Mouse (Mus musculus): ENCODE measurements around the gene Prickle4.

- TF ChIP-seq CTCF (IDR thresholded peaks at IDR 0.05; ENCODE audit: extremely low read depth, insufficient read length, insufficient replicate concordance, low read depth, low read length) (no peak), POLR2A (IDR thresholded peaks at IDR 0.05; ENCODE audit: low read depth, low read length) (no peak)
Observed at GRCm38 (mm10) chr17:47651953-47652352, 42.6 kb downstream of the Prickle4 start.
